Mouse (Mus musculus) stomach, embryonic 15.5 days (tissue): ENCODE data around the gene Aff3. TPM values are rescaled to one million over a fixed set of nuclear protein-coding genes. Genes with fewer than 3 reads are reported as not detected.

Source experiments
- ATAC-seq: fragments of 200-750 bp; cut with Nextera tagmentation; 2 replicates; pipeline ENCODE4 v1.8.0; 2017; ENCODE audit warnings: low read depth, moderate number of reproducible peaks, moderate TSS enrichment; ENCODE audit not compliant: insufficient read depth, low FRiP score
- H3K27ac ChIP-seq: fragments of 300-500 bp; sonication (generic); 2 replicates; pipeline ENCODE4 v1.5.1; 2015; ENCODE audit warnings: mild to moderate bottlenecking, inconsistent platforms
- H3K27me3 ChIP-seq: fragments of 300-500 bp; sonication (generic); replicated peaks from 2 replicates; pipeline ENCODE4 v1.6.1; 2015; ENCODE audit warnings: inconsistent platforms
- H3K36me3 ChIP-seq: fragments of 300-500 bp; sonication (generic); 2 replicates; pipeline ENCODE4 v1.6.1; 2015; ENCODE audit warnings: inconsistent platforms
- H3K4me1 ChIP-seq: fragments of 300-500 bp; sonication (generic); 2 replicates; pipeline ENCODE4 v1.6.1; 2015; ENCODE audit warnings: inconsistent platforms
- H3K4me2 ChIP-seq: fragments of 300-500 bp; sonication (generic); 2 replicates; pipeline ENCODE4 v1.6.1; 2015; ENCODE audit warnings: mild to moderate bottlenecking, inconsistent platforms
- H3K4me3 ChIP-seq: fragments of 300-500 bp; sonication (generic); replicated peaks from 2 replicates; pipeline ENCODE4 v1.5.1; 2015; ENCODE audit warnings: inconsistent platforms
- H3K9ac ChIP-seq: fragments of 300-500 bp; sonication (generic); 2 replicates; pipeline ENCODE4 v1.6.1; 2015; ENCODE audit warnings: inconsistent platforms
- H3K9me3 ChIP-seq: fragments of 300-500 bp; sonication (generic); 2 replicates; pipeline ENCODE4 v1.6.1; 2016; ENCODE audit warnings: inconsistent platforms
- WGBS: fragments of 180-500 bp; shearing (Covaris S2); methylation state at CpG from one replicate; pipeline ENCODE4 v1.1.7; 2015; 5-methylcytosine and 5-hydroxymethylcytosine counted together
- polyA plus RNA-seq: library from polyadenylated mRNA; unstranded; fragments of >200 nt; fragmentation: Nextera tagmentation; extraction: Ambion mirVana; gene quantifications from 2 replicates; pipeline ENCODE4 v1.2.1, GENCODE M21; 2015

The Aff3 gene
- polyA plus RNA-seq, 1 experiment from 2014 or later = 9.9 TPM

- WGBS = 59% methylated on average over 11 of the region's 11 CpGs
- Histone ChIP-seq H3K36me3 (no peaks in the 10 kb centered on the region), H3K27me3 (no peaks in the 10 kb centered on the region), H3K27ac (no peak overlapping the region), H3K4me1 (peaks cover 7% of the 10 kb centered on the region), H3K9ac (no peak overlapping the region), H3K9me3 (no peaks in the 10 kb centered on the region), H3K4me2 (no peak overlapping the region), H3K4me3 (no peak overlapping the region)
- ATAC-seq = no peak
Measured at GRCm38 (mm10) chr1:38262362-38263154, 402.2 kb downstream of the Aff3 start.

GRCm38 (mm10) chr1:38261076-38261475, 403.7 kb downstream of the Aff3 start:
- H3K4me2 ChIP-seq = no peak overlapping the region
- no peak for ATAC-seq
- no peak overlapping the region for H3K27ac ChIP-seq
- no peaks in the 10 kb centered on the region for H3K27me3 ChIP-seq
- no peaks in the 10 kb centered on the region for H3K9me3 ChIP-seq
- H3K9ac ChIP-seq = no peak overlapping the region
- no peak overlapping the region for H3K4me3 ChIP-seq
- WGBS = 59% methylated on average over 5 of the region's 5 CpGs
- no peaks in the 10 kb centered on the region for H3K36me3 ChIP-seq
- peaks cover 7% of the 10 kb centered on the region for H3K4me1 ChIP-seq

- Histone ChIP-seq H3K4me3 (no peak overlapping the region), H3K27me3 (no peaks in the 10 kb centered on the region), H3K4me1 (peaks cover 7% of the 10 kb centered on the region), H3K36me3 (no peaks in the 10 kb centered on the region), H3K9ac (no peak overlapping the region), H3K27ac (no peak overlapping the region), H3K4me2 (no peak overlapping the region), H3K9me3 (no peaks in the 10 kb centered on the region)
- ATAC-seq = no peak
- whole genome bisulfite sequencing = 68% methylated on average over 10 of the region's 10 CpGs
Measured at GRCm38 (mm10) chr1:38259541-38260338, 405.0 kb downstream of the Aff3 start.

- Histone ChIP-seq H3K9ac (no peak overlapping the region), H3K4me3 (no peak overlapping the region), H3K4me1 (no peaks in the 10 kb centered on the region), H3K36me3 (no peaks in the 10 kb centered on the region), H3K27me3 (no peaks in the 10 kb centered on the region), H3K4me2 (no peak overlapping the region), H3K9me3 (no peaks in the 10 kb centered on the region), H3K27ac (no peak overlapping the region)
- ATAC-seq = no peak
- WGBS = 62% methylated on average over 8 of the region's 8 CpGs
Measured at GRCm38 (mm10) chr1:38254426-38254825, 410.3 kb downstream of the Aff3 start.

- Histone ChIP-seq H3K9me3 (no peaks in the 10 kb centered on the region), H3K36me3 (no peaks in the 10 kb centered on the region), H3K4me2 (no peak overlapping the region), H3K27me3 (no peaks in the 10 kb centered on the region), H3K27ac (no peak overlapping the region), H3K4me1 (0 out of 2 replicates have a peak, but pooled peaks cover 8% of the 10 kb centered on the region), H3K4me3 (no peak overlapping the region), H3K9ac (no peak overlapping the region)
- 0 out of 2 replicates have a peak, but pooled peaks have one; percentile 25 for ATAC-seq
- 23% methylated on average over 2 of the region's 2 CpGs for WGBS
Measured at GRCm38 (mm10) chr1:38252766-38253079, 412.0 kb downstream of the Aff3 start.

- Histone ChIP-seq H3K9ac (no peak overlapping the region), H3K4me1 (0 out of 2 replicates have a peak, but pooled peaks cover 8% of the 10 kb centered on the region), H3K9me3 (no peaks in the 10 kb centered on the region), H3K4me3 (no peak overlapping the region), H3K36me3 (no peaks in the 10 kb centered on the region), H3K27ac (no peak overlapping the region), H3K4me2 (no peak overlapping the region), H3K27me3 (no peaks in the 10 kb centered on the region)
- whole genome bisulfite sequencing = 53% methylated on average over 19 of the region's 19 CpGs
- peak; percentile 48; the same call in 1 of the 2 replicates for ATAC-seq
Measured at GRCm38 (mm10) chr1:38252031-38252765, 412.6 kb downstream of the Aff3 start.

- H3K4me3 ChIP-seq = no peak overlapping the region
- WGBS = 86% methylated on average over 11 of the region's 11 CpGs
- H3K9me3 ChIP-seq = no peaks in the 10 kb centered on the region
- no peak for ATAC-seq
- no peak overlapping the region for H3K9ac ChIP-seq
- no peaks in the 10 kb centered on the region for H3K36me3 ChIP-seq
- H3K27ac ChIP-seq = no peak overlapping the region
- H3K27me3 ChIP-seq = no peaks in the 10 kb centered on the region
- no peak overlapping the region for H3K4me2 ChIP-seq
- 0 out of 2 replicates have a peak, but pooled peaks cover 8% of the 10 kb centered on the region for H3K4me1 ChIP-seq
Measured at GRCm38 (mm10) chr1:38251448-38251847, 413.3 kb downstream of the Aff3 start.

GRCm38 (mm10) chr1:38250246-38250645, 414.5 kb downstream of the Aff3 start:
- H3K4me3 ChIP-seq = no peak overlapping the region
- H3K27ac ChIP-seq = no peak overlapping the region
- 0 out of 2 replicates have a peak, but pooled peaks cover 8% of the 10 kb centered on the region for H3K4me1 ChIP-seq
- H3K9me3 ChIP-seq = no peaks in the 10 kb centered on the region
- WGBS = 86% methylated on average over 3 of the region's 3 CpGs
- no peak for ATAC-seq
- H3K36me3 ChIP-seq = no peaks in the 10 kb centered on the region
- H3K9ac ChIP-seq = no peak overlapping the region
- H3K4me2 ChIP-seq = no peak overlapping the region
- no peaks in the 10 kb centered on the region for H3K27me3 ChIP-seq

GRCm38 (mm10) chr1:38249561-38249960, 415.2 kb downstream of the Aff3 start:
- Histone ChIP-seq H3K9me3 (no peaks in the 10 kb centered on the region), H3K4me1 (0 out of 2 replicates have a peak, but pooled peaks cover 8% of the 10 kb centered on the region), H3K27me3 (no peaks in the 10 kb centered on the region), H3K27ac (no peak overlapping the region), H3K36me3 (no peaks in the 10 kb centered on the region), H3K4me2 (no peak overlapping the region), H3K4me3 (no peak overlapping the region), H3K9ac (no peak overlapping the region)
- ATAC-seq = no peak
- WGBS = 85% methylated on average over 7 of the region's 7 CpGs

- WGBS = 22% methylated on average over 9 of the region's 9 CpGs
- Histone ChIP-seq H3K4me2 (no peak overlapping the region), H3K4me1 (0 out of 2 replicates have a peak, but pooled peaks cover 8% of the 10 kb centered on the region), H3K4me3 (no peak overlapping the region), H3K27ac (no peak overlapping the region), H3K36me3 (no peaks in the 10 kb centered on the region), H3K9me3 (no peaks in the 10 kb centered on the region), H3K27me3 (no peaks in the 10 kb centered on the region), H3K9ac (no peak overlapping the region)
- peak; percentile 29; the same call in 1 of the 2 replicates for ATAC-seq
Measured at GRCm38 (mm10) chr1:38248027-38248426, 416.7 kb downstream of the Aff3 start.

- WGBS = 30% methylated on average over 4 of the region's 4 CpGs
- no peak overlapping the region for H3K27ac ChIP-seq
- peak; percentile 48; the same call in 1 of the 2 replicates for ATAC-seq
Measured at GRCm38 (mm10) chr1:38242559-38242958, 422.2 kb downstream of the Aff3 start.

More at GRCm38 (mm10) chr1:38242559-38242958, 422.2 kb downstream of the Aff3 start:
- Histone ChIP-seq H3K9me3 (no peaks in the 10 kb centered on the region), H3K27me3 (no peaks in the 10 kb centered on the region), H3K4me3 (no peak overlapping the region), H3K36me3 (no peaks in the 10 kb centered on the region), H3K4me1 (no peaks in the 10 kb centered on the region), H3K9ac (no peak overlapping the region), H3K4me2 (no peak overlapping the region)
